Mouse (Mus musculus) MEL (cell line): ENCODE results near the gene Grcc10.

Source experiments
- CTCF ChIP-seq, 3 experiments: IDR thresholded peaks in 2 of 3; conservative IDR thresholded peaks in 1 of 3; 2 replicates each; pipeline ENCODE4 v1.5.1; 2011 to 2012; ENCODE audit warnings: low read length in 3 of 3, low read depth in 2 of 3, mild to moderate bottlenecking in 2 of 3, improper control_type of control experiment in 1 of 3, inconsistent platforms in 1 of 3, mixed read lengths in 1 of 3, moderate library complexity in 1 of 3; ENCODE audit not compliant: control insufficient read depth in 1 of 3, insufficient read depth in 1 of 3, poor library complexity in 1 of 3, severe bottlenecking in 1 of 3
- E2F4 ChIP-seq: IDR thresholded peaks from 2 replicates; pipeline ENCODE4 v1.6.1; 2011; ENCODE audit warnings: low read depth, low read length, improper control_type of control experiment, borderline replicate concordance
- MAFK ChIP-seq: IDR thresholded peaks from 2 replicates; pipeline ENCODE4 v1.6.1; 2011; ENCODE audit warnings: low read depth, mild to moderate bottlenecking, low read length, improper control_type of control experiment, borderline replicate concordance
- MEF2A ChIP-seq: IDR thresholded peaks from 2 replicates; pipeline ENCODE4 v1.6.1; 2014; ENCODE audit warnings: low read depth, mild to moderate bottlenecking, inconsistent platforms, low read length, improper control_type of control experiment; ENCODE audit not compliant: poor library complexity, insufficient replicate concordance, severe bottlenecking; ENCODE audit errors: extremely low read depth
- RCOR1 ChIP-seq: IDR thresholded peaks from 2 replicates; pipeline ENCODE4 v1.6.1; 2012; ENCODE audit warnings: low read depth, mild to moderate bottlenecking, inconsistent platforms, low read length, improper control_type of control experiment
- TBP ChIP-seq: IDR thresholded peaks from 2 replicates; pipeline ENCODE4 v1.8.0; 2011; ENCODE audit warnings: low read depth, low read length, improper control_type of control experiment
- ZC3H11A ChIP-seq: IDR thresholded peaks from 2 replicates; pipeline ENCODE4 v1.6.1; 2012; ENCODE audit warnings: low read depth, mild to moderate bottlenecking, inconsistent platforms, low read length, improper control_type of control experiment

GRCm38 (mm10) chr6:124757909-124758848, 17.0 kb upstream of the Grcc10 start:
- TF ChIP-seq CTCF (IDR thresholded peaks at IDR 0.05 in 2 of 3, conservative IDR thresholded peaks at IDR 0.05 in 1 of 3; ENCODE audit: control insufficient read depth in 1 of 3, insufficient read depth in 1 of 3, low read depth in 2 of 3, low read length in 3 of 3, poor library complexity in 1 of 3, severe bottlenecking in 1 of 3) (no peak), TBP (no peak), ZC3H11A (no peak), RCOR1 (no peak), MAFK (no peak), E2F4 (no peak), MEF2A (no peak)
